Mouse (Mus musculus): Measurements from ENCODE around the gene Rasd2. TPM values are rescaled to one million over a fixed set of nuclear protein-coding genes. Genes with fewer than 3 reads are reported as not detected.
A peak's percentile ranks its signal among the peaks of the same experiment; 100 is the strongest.

The Rasd2 gene
- polyA plus RNA-seq, 1 experiment from 2014 or later: 0.80 TPM

- Histone ChIP-seq H3K4me1 (ENCODE audit: control insufficient read depth, insufficient read depth, low read length) (no peaks in the 10 kb centered on the region), H3K4me3 (replicated peaks; ENCODE audit: low read length) (no peak overlapping the region), H3K9ac (ENCODE audit: low read length) (no peak overlapping the region), H3K27ac (ENCODE audit: low read length) (no peak overlapping the region), H3K4me2 (ENCODE audit: low read depth, low read length) (no peak overlapping the region), H3K9me3 (replicated peaks; ENCODE audit: control insufficient read depth, low read length) (no peaks in the 10 kb centered on the region), H3K27me3 (ENCODE audit: control insufficient read depth, insufficient read depth, low read length) (no peaks in the 10 kb centered on the region), H3K36me3 (ENCODE audit: control insufficient read depth, insufficient read depth, low read length) (no peaks in the 10 kb centered on the region)
- no peak for ATAC-seq (ENCODE audit: insufficient read depth, low FRiP score)
- WGBS: 52% methylated on average over 1 of the region's 1 CpGs
Measured at GRCm38 (mm10) chr8:75199914-75200313, 13.8 kb upstream of the Rasd2 start.

GRCm38 (mm10) chr8:75202041-75202656 is 11.6 kb upstream of the Rasd2 start:
- 72% methylated on average over 8 of the region's 8 CpGs for WGBS
- Histone ChIP-seq H3K4me3 (replicated peaks; ENCODE audit: low read length) (no peak overlapping the region), H3K27ac (ENCODE audit: low read length) (no peak overlapping the region), H3K27me3 (ENCODE audit: control insufficient read depth, insufficient read depth, low read length) (no peaks in the 10 kb centered on the region), H3K4me2 (ENCODE audit: low read depth, low read length) (no peak overlapping the region), H3K9ac (ENCODE audit: low read length) (no peak overlapping the region), H3K9me3 (replicated peaks; ENCODE audit: control insufficient read depth, low read length) (no peaks in the 10 kb centered on the region), H3K36me3 (ENCODE audit: control insufficient read depth, insufficient read depth, low read length) (no peaks in the 10 kb centered on the region), H3K4me1 (ENCODE audit: control insufficient read depth, insufficient read depth, low read length) (no peaks in the 10 kb centered on the region)
- ATAC-seq (ENCODE audit: insufficient read depth, low FRiP score): no peak

GRCm38 (mm10) chr8:75202913-75203312 is 10.8 kb upstream of the Rasd2 start:
- Histone ChIP-seq H3K4me3 (replicated peaks; ENCODE audit: low read length) (no peak overlapping the region), H3K9ac (ENCODE audit: low read length) (no peak overlapping the region), H3K4me2 (ENCODE audit: low read depth, low read length) (no peak overlapping the region), H3K27me3 (ENCODE audit: control insufficient read depth, insufficient read depth, low read length) (no peaks in the 10 kb centered on the region), H3K9me3 (replicated peaks; ENCODE audit: control insufficient read depth, low read length) (no peaks in the 10 kb centered on the region), H3K36me3 (ENCODE audit: control insufficient read depth, insufficient read depth, low read length) (no peaks in the 10 kb centered on the region), H3K4me1 (ENCODE audit: control insufficient read depth, insufficient read depth, low read length) (no peaks in the 10 kb centered on the region), H3K27ac (ENCODE audit: low read length) (no peak overlapping the region)
- 65% methylated on average over 3 of the region's 3 CpGs for WGBS
- no peak for ATAC-seq (ENCODE audit: insufficient read depth, low FRiP score)

- Histone ChIP-seq H3K36me3 (ENCODE audit: control insufficient read depth, insufficient read depth, low read length) (no peaks in the 10 kb centered on the region), H3K4me2 (ENCODE audit: low read depth, low read length) (no peak overlapping the region), H3K27ac (ENCODE audit: low read length) (no peak overlapping the region), H3K9me3 (replicated peaks; ENCODE audit: control insufficient read depth, low read length) (no peaks in the 10 kb centered on the region), H3K4me3 (replicated peaks; ENCODE audit: low read length) (no peak overlapping the region), H3K9ac (ENCODE audit: low read length) (no peak overlapping the region), H3K27me3 (ENCODE audit: control insufficient read depth, insufficient read depth, low read length) (no peaks in the 10 kb centered on the region), H3K4me1 (ENCODE audit: control insufficient read depth, insufficient read depth, low read length) (no peaks in the 10 kb centered on the region)
- ATAC-seq (ENCODE audit: insufficient read depth, low FRiP score): no peak
- 74% methylated on average over 2 of the region's 2 CpGs for WGBS
Measured at GRCm38 (mm10) chr8:75203420-75203819, 10.3 kb upstream of the Rasd2 start.

- Histone ChIP-seq H3K4me1 (ENCODE audit: control insufficient read depth, insufficient read depth, low read length) (no peaks in the 10 kb centered on the region), H3K9me3 (replicated peaks; ENCODE audit: control insufficient read depth, low read length) (no peaks in the 10 kb centered on the region), H3K36me3 (ENCODE audit: control insufficient read depth, insufficient read depth, low read length) (no peaks in the 10 kb centered on the region), H3K27me3 (ENCODE audit: control insufficient read depth, insufficient read depth, low read length) (no peaks in the 10 kb centered on the region; the same call in 1 of the 2 replicates), H3K4me2 (ENCODE audit: low read depth, low read length) (no peak overlapping the region), H3K9ac (ENCODE audit: low read length) (no peak overlapping the region), H3K27ac (ENCODE audit: low read length) (no peak overlapping the region), H3K4me3 (replicated peaks; ENCODE audit: low read length) (no peak overlapping the region)
- WGBS: 84% methylated on average over 13 of the region's 13 CpGs
- ATAC-seq (ENCODE audit: insufficient read depth, low FRiP score): no peak
Measured at GRCm38 (mm10) chr8:75204190-75204868, 9.4 kb upstream of the Rasd2 start.

- peaks cover 27% of the 10 kb centered on the region for H3K27me3 ChIP-seq (ENCODE audit: control insufficient read depth, insufficient read depth, low read length)
- H3K27ac ChIP-seq (ENCODE audit: low read length): no peak overlapping the region
- 42% methylated on average over 3 of the region's 3 CpGs for WGBS
- H3K4me1 ChIP-seq (ENCODE audit: control insufficient read depth, insufficient read depth, low read length): peaks cover 20% of the 10 kb centered on the region
- H3K4me2 ChIP-seq (ENCODE audit: low read depth, low read length): no peak overlapping the region
- H3K4me3 ChIP-seq (replicated peaks; ENCODE audit: low read length): no peak overlapping the region
- H3K9ac ChIP-seq (ENCODE audit: low read length): no peak overlapping the region
- H3K9me3 ChIP-seq (replicated peaks; ENCODE audit: control insufficient read depth, low read length): no peaks in the 10 kb centered on the region
- ATAC-seq (ENCODE audit: insufficient read depth, low FRiP score): 0 out of 2 replicates have a peak, but pooled peaks have one; percentile 36
- no peaks in the 10 kb centered on the region for H3K36me3 ChIP-seq (ENCODE audit: control insufficient read depth, insufficient read depth, low read length)
Measured at GRCm38 (mm10) chr8:75211461-75211860, 2.3 kb upstream of the Rasd2 start.

- no peak overlapping the region for H3K27ac ChIP-seq (ENCODE audit: low read length)
Measured at GRCm38 (mm10) chr8:75212631-75213306, 975 bp upstream of the Rasd2 start.

GRCm38 (mm10) chr8:75213307-75213651 is 465 bp upstream of the Rasd2 start:
- peak overlapping the region; percentile 67 for H3K9ac ChIP-seq (ENCODE audit: low read length)
- under 1% methylated on average over 34 of the region's 36 CpGs for WGBS
- H3K36me3 ChIP-seq (ENCODE audit: control insufficient read depth, insufficient read depth, low read length): no peaks in the 10 kb centered on the region
- ATAC-seq (ENCODE audit: insufficient read depth, low FRiP score): no peak; the same call in 1 of the 2 replicates
- H3K4me1 ChIP-seq (ENCODE audit: control insufficient read depth, insufficient read depth, low read length): peaks cover 20% of the 10 kb centered on the region
- H3K27ac ChIP-seq (ENCODE audit: low read length): no peak overlapping the region
- H3K4me2 ChIP-seq (ENCODE audit: low read depth, low read length): peak overlapping the region; percentile 99
- peak overlapping the region; percentile 54 for H3K4me3 ChIP-seq (replicated peaks; ENCODE audit: low read length)
- no peaks in the 10 kb centered on the region for H3K9me3 ChIP-seq (replicated peaks; ENCODE audit: control insufficient read depth, low read length)
- peaks cover 31% of the 10 kb centered on the region for H3K27me3 ChIP-seq (ENCODE audit: control insufficient read depth, insufficient read depth, low read length)

More at GRCm38 (mm10) chr8:75212631-75213306, 975 bp upstream of the Rasd2 start:
- H3K27me3 ChIP-seq (ENCODE audit: control insufficient read depth, insufficient read depth, low read length): peaks cover 31% of the 10 kb centered on the region
- peak overlapping the region; percentile 67 for H3K9ac ChIP-seq (ENCODE audit: low read length)
- no peaks in the 10 kb centered on the region for H3K9me3 ChIP-seq (replicated peaks; ENCODE audit: control insufficient read depth, low read length)
- H3K4me2 ChIP-seq (ENCODE audit: low read depth, low read length): peak overlapping the region; percentile 99
- peak; percentile 86 for ATAC-seq (ENCODE audit: insufficient read depth, low FRiP score)
- H3K4me1 ChIP-seq (ENCODE audit: control insufficient read depth, insufficient read depth, low read length): peaks cover 20% of the 10 kb centered on the region
- H3K4me3 ChIP-seq (replicated peaks; ENCODE audit: low read length): peak overlapping the region; percentile 54
- no peaks in the 10 kb centered on the region for H3K36me3 ChIP-seq (ENCODE audit: control insufficient read depth, insufficient read depth, low read length)
- under 1% methylated on average over 63 of the region's 63 CpGs for WGBS

GRCm38 (mm10) chr8:75215046-75215445 is 1.3 kb downstream of the Rasd2 start:
- H3K27ac ChIP-seq (ENCODE audit: low read length): no peak overlapping the region
- peaks cover 31% of the 10 kb centered on the region for H3K27me3 ChIP-seq (ENCODE audit: control insufficient read depth, insufficient read depth, low read length)
- H3K9ac ChIP-seq (ENCODE audit: low read length): no peak overlapping the region
- H3K4me3 ChIP-seq (replicated peaks; ENCODE audit: low read length): no peak overlapping the region
- WGBS: 63% methylated on average over 1 of the region's 1 CpGs
- no peak overlapping the region for H3K4me2 ChIP-seq (ENCODE audit: low read depth, low read length)
- H3K9me3 ChIP-seq (replicated peaks; ENCODE audit: control insufficient read depth, low read length): no peaks in the 10 kb centered on the region
- H3K36me3 ChIP-seq (ENCODE audit: control insufficient read depth, insufficient read depth, low read length): no peaks in the 10 kb centered on the region
- no peak for ATAC-seq (ENCODE audit: insufficient read depth, low FRiP score)
- H3K4me1 ChIP-seq (ENCODE audit: control insufficient read depth, insufficient read depth, low read length): peaks cover 20% of the 10 kb centered on the region
